Mouse (Mus musculus) spleen, adult 2 months (tissue): ENCODE results near the gene Gm10447. TPM values are rescaled to one million over a fixed set of nuclear protein-coding genes. Genes with fewer than 3 reads are reported as not detected.

Experiments used
- DNase-seq, 2 experiments: peaks; one replicate each; pipeline versions ENCODE4 v3.0.0 to v3.0.0-alpha.2; 2012 to 2021; ENCODE audit warnings: low spot score in 2 of 2, low read depth in 1 of 2
- H3K27ac ChIP-seq: fragments of 200-500 bp; 2 replicates; pipeline ENCODE4 v1.5.1; 2012; ENCODE audit warnings: low read length, inconsistent platforms; ENCODE audit not compliant: insufficient read depth
- H3K27me3 ChIP-seq: fragments of 200-500 bp; 2 replicates; pipeline ENCODE4 v1.6.1; 2012; ENCODE audit warnings: mild to moderate bottlenecking, moderate library complexity, low read length, inconsistent platforms; ENCODE audit not compliant: control insufficient read depth, insufficient read depth
- H3K36me3 ChIP-seq: fragments of 200-500 bp; 2 replicates; pipeline ENCODE4 v1.6.1; 2012; ENCODE audit warnings: mild to moderate bottlenecking, low read length, inconsistent platforms; ENCODE audit not compliant: control insufficient read depth, insufficient read depth
- H3K4me1 ChIP-seq: fragments of 200-500 bp; 2 replicates; pipeline ENCODE4 v1.6.1; 2011; ENCODE audit warnings: inconsistent platforms; ENCODE audit not compliant: control insufficient read depth, insufficient read depth, insufficient read length
- H3K4me3 ChIP-seq: fragments of 200-500 bp; 2 replicates; pipeline ENCODE4 v1.5.1; 2011; ENCODE audit warnings: mild to moderate bottlenecking, inconsistent platforms; ENCODE audit not compliant: insufficient read depth, insufficient read length; ENCODE audit errors: extremely low read depth
- CTCF ChIP-seq: fragments of 200-500 bp; IDR thresholded peaks from 2 replicates; pipeline ENCODE4 v1.5.1; 2011; ENCODE audit warnings: mild to moderate bottlenecking, inconsistent platforms; ENCODE audit not compliant: insufficient read depth, insufficient read length, insufficient replicate concordance; ENCODE audit errors: extremely low read depth
- POLR2A ChIP-seq: fragments of 200-500 bp; IDR thresholded peaks from 2 replicates; pipeline ENCODE4 v1.6.1; 2011; ENCODE audit warnings: low read depth, low read length, inconsistent platforms
- WGBS: fragments of 180-500 bp; shearing (Covaris S2); methylation state at CpG from one replicate; pipeline ENCODE4 v1.1.7; 2018; 5-methylcytosine and 5-hydroxymethylcytosine counted together
- polyA plus RNA-seq: library from polyadenylated mRNA; depleted of rRNA; stranded (reverse); fragments of >200 nt; gene quantifications from 2 replicates; pipeline ENCODE4 v1.2.3, GENCODE M21; 2012

Gene Gm10447
- polyA plus RNA-seq, 1 experiment = 0.04 TPM

GRCm38 (mm10) chr11:53479171-53479782 is 22.4 kb upstream of the Gm10447 start:
- H3K36me3 ChIP-seq = no peaks in the 10 kb centered on the region
- DNase-seq = no peak
- H3K4me1 ChIP-seq = peaks cover 13% of the 10 kb centered on the region
- WGBS = 4% methylated on average over 62 of the region's 62 CpGs
- H3K27me3 ChIP-seq = peaks cover 21% of the 10 kb centered on the region
- no peak for TF ChIP-seq POLR2A
- no peak for TF ChIP-seq CTCF
- peak overlapping the region; percentile 55; the same call in 1 of the 2 replicates for H3K4me3 ChIP-seq
- no peak overlapping the region; the same call in 1 of the 2 replicates for H3K27ac ChIP-seq

- WGBS = 11% methylated on average over 79 of the region's 79 CpGs
- Histone ChIP-seq H3K27ac (no peak overlapping the region), H3K36me3 (no peaks in the 10 kb centered on the region), H3K4me3 (peak overlapping the region; percentile 46; the same call in 1 of the 2 replicates), H3K4me1 (peaks cover 13% of the 10 kb centered on the region), H3K27me3 (peaks cover 21% of the 10 kb centered on the region)
- TF ChIP-seq POLR2A (no peak), CTCF (no peak)
- DNase-seq = no peak
These were observed 21.7 kb upstream of the Gm10447 start for GRCm38 (mm10) chr11:53478383-53479170.

- Histone ChIP-seq H3K27ac (no peak overlapping the region), H3K36me3 (no peaks in the 10 kb centered on the region), H3K27me3 (peaks cover 21% of the 10 kb centered on the region), H3K4me1 (peaks cover 13% of the 10 kb centered on the region), H3K4me3 (no peak overlapping the region)
- TF ChIP-seq POLR2A = no peak
- no peak for TF ChIP-seq CTCF
- 72% methylated on average over 7 of the region's 7 CpGs for WGBS
- DNase-seq = no peak
These were observed 20.9 kb upstream of the Gm10447 start for GRCm38 (mm10) chr11:53477833-53478232.

GRCm38 (mm10) chr11:53475620-53476019 is 18.7 kb upstream of the Gm10447 start:
- Histone ChIP-seq H3K36me3 (no peaks in the 10 kb centered on the region), H3K4me3 (no peak overlapping the region), H3K27me3 (peaks cover 25% of the 10 kb centered on the region), H3K27ac (no peak overlapping the region), H3K4me1 (peaks cover 13% of the 10 kb centered on the region)
- 54% methylated on average over 8 of the region's 8 CpGs for WGBS
- no peak for DNase-seq
- no peak for TF ChIP-seq CTCF
- no peak for TF ChIP-seq POLR2A

GRCm38 (mm10) chr11:53472709-53473108 is 15.8 kb upstream of the Gm10447 start:
- no peak overlapping the region for H3K27ac ChIP-seq
- TF ChIP-seq CTCF (no peak), POLR2A (no peak)
- DNase-seq = no peak
- H3K27me3 ChIP-seq = peaks cover 4% of the 10 kb centered on the region; the same call in 1 of the 2 replicates
- no peaks in the 10 kb centered on the region for H3K4me1 ChIP-seq
- H3K4me3 ChIP-seq = no peak overlapping the region
- no peaks in the 10 kb centered on the region for H3K36me3 ChIP-seq
- 86% methylated on average over 3 of the region's 3 CpGs for WGBS

- TF ChIP-seq CTCF (peak; percentile 89; the same call in 1 of the 2 replicates), POLR2A (no peak)
- H3K4me1 ChIP-seq = no peaks in the 10 kb centered on the region
- DNase-seq = peak; percentile 47 to 76
- no peak within 1 kb of the TSS for H3K4me3 ChIP-seq
- peaks cover 4% of the 10 kb centered on the region for H3K27me3 ChIP-seq
- no peaks in the 10 kb centered on the region for H3K36me3 ChIP-seq
- 10% methylated on average over 29 of the region's 29 CpGs for WGBS
- no peak within 1 kb of the TSS for H3K27ac ChIP-seq
These were observed 13.2 kb upstream of the Gm10447 start, which contains the start of gene Gm9837 for GRCm38 (mm10) chr11:53469968-53470695. Gm9837 (minus strand) TSS chr11:53470479.
